Mouse (Mus musculus) forebrain, embryonic 12.5 days (tissue): ENCODE measurements at regions not wholly inside any gene's neighbourhood (a gene's known extent, or its start where the extent isn't known, plus 50 kb on each side); places are given as distances from the start of the nearest gene placed in this dataset.

Source experiments
- ATAC-seq: fragments of 200-750 bp; cut with Nextera tagmentation; 2 replicates; pipeline ENCODE4 v1.8.0; 2017; ENCODE audit warnings: moderate TSS enrichment; ENCODE audit not compliant: low FRiP score
- H3K27ac ChIP-seq: fragments of 300-500 bp; sonication (generic); 2 replicates; pipeline ENCODE4 v1.5.1; 2016; ENCODE audit warnings: mild to moderate bottlenecking
- H3K27me3 ChIP-seq: fragments of 300-500 bp; sonication (generic); 2 replicates; pipeline ENCODE4 v1.6.1; 2016; ENCODE audit warnings: mild to moderate bottlenecking
- H3K36me3 ChIP-seq: fragments of 300-500 bp; sonication (generic); replicated peaks from 2 replicates; pipeline ENCODE4 v1.6.1; 2016; ENCODE audit warnings: mild to moderate bottlenecking
- H3K4me1 ChIP-seq: fragments of 300-500 bp; sonication (generic); 2 replicates; pipeline ENCODE4 v1.6.1; 2016
- H3K4me2 ChIP-seq: fragments of 300-500 bp; sonication (generic); 2 replicates; pipeline ENCODE4 v1.6.1; 2016; ENCODE audit warnings: mild to moderate bottlenecking, moderate library complexity
- H3K4me3 ChIP-seq: fragments of 300-500 bp; sonication (generic); replicated peaks from 2 replicates; pipeline ENCODE4 v1.5.1; 2016; ENCODE audit warnings: mild to moderate bottlenecking
- H3K9ac ChIP-seq: fragments of 300-500 bp; sonication (generic); 2 replicates; pipeline ENCODE4 v1.6.1; 2016; ENCODE audit warnings: mild to moderate bottlenecking
- H3K9me3 ChIP-seq: fragments of 300-500 bp; sonication (generic); 2 replicates; pipeline ENCODE4 v1.6.1; 2016
- WGBS: fragments of 180-500 bp; shearing (Covaris S2); methylation state at CpG from one replicate; pipeline ENCODE4 v1.1.7; 2016; 5-methylcytosine and 5-hydroxymethylcytosine counted together

- no peaks in the 10 kb centered on the region for H3K9me3 ChIP-seq
- ATAC-seq: no peak
- no peaks in the 10 kb centered on the region for H3K4me1 ChIP-seq
- H3K27ac ChIP-seq: no peak overlapping the region
- no peak overlapping the region for H3K4me2 ChIP-seq
- no peaks in the 10 kb centered on the region for H3K36me3 ChIP-seq
- no peak overlapping the region for H3K4me3 ChIP-seq
- H3K27me3 ChIP-seq: no peaks in the 10 kb centered on the region
- H3K9ac ChIP-seq: no peak overlapping the region
- 93% methylated on average over 2 of the region's 2 CpGs for WGBS
Measured at GRCm38 (mm10) chr15:17715584-17715983, 987.0 kb downstream of the Cdh9 start.

DNA sequence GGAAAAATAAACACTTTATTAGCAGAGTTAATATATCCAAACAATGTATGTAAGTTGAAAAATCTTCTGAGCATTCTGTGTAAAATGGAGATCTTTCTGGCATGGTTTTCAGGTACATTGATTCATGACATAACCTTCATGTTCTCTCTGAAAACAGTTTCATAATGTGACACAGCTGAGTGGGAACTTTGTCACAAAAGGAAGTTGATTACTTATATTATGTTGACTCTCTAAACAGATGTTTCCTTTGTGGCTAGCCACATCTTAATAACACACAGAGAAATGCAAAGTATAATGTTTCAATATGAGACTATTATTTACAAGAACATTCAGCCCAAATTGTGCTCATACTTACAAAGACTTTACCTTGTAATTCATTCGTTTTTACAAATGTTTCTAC, 1002.1 kb downstream of the Cdh9 start:
- no peaks in the 10 kb centered on the region for H3K36me3 ChIP-seq
- no peaks in the 10 kb centered on the region for H3K4me1 ChIP-seq
- no peak overlapping the region for H3K27ac ChIP-seq
- no peak for ATAC-seq
- no peak overlapping the region for H3K4me2 ChIP-seq
- no peaks in the 10 kb centered on the region for H3K27me3 ChIP-seq
- WGBS: 51% methylated on average over 1 of the region's 1 CpGs
- H3K4me3 ChIP-seq: no peak overlapping the region
- H3K9me3 ChIP-seq: no peaks in the 10 kb centered on the region
- no peak overlapping the region for H3K9ac ChIP-seq

- H3K9ac ChIP-seq: no peak overlapping the region
- WGBS: 73% methylated on average over 10 of the region's 10 CpGs
- H3K27me3 ChIP-seq: no peaks in the 10 kb centered on the region
- H3K9me3 ChIP-seq: no peaks in the 10 kb centered on the region
- no peak overlapping the region for H3K27ac ChIP-seq
- ATAC-seq: no peak
- H3K4me1 ChIP-seq: no peaks in the 10 kb centered on the region
- no peaks in the 10 kb centered on the region for H3K36me3 ChIP-seq
- H3K4me2 ChIP-seq: no peak overlapping the region
- H3K4me3 ChIP-seq: no peak overlapping the region
Measured at GRCm38 (mm10) chr15:17770225-17770677, 1041.7 kb downstream of the Cdh9 start.

DNA sequence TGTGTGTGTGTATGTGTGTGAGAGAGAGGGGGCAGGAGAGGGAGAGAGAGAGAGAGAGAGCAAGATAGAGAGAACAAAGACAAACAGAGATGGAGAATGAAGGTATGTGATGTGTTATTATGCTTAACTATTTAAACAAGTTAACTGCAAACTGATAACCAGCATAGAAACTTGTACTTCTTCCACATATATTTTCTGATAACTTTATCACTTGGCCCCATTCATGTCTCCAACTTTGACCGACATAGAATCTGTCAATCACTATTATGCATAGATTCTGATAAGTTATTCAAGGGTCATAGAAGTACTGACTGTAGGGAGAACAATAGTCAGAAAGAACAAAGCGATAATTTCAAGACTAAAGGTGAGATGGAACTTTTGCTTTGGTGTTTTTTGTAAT, 1039.0 kb upstream of the Cdh10 start:
- 86% methylated on average over 2 of the region's 2 CpGs for WGBS
- H3K4me3 ChIP-seq: no peak overlapping the region
- H3K27ac ChIP-seq: no peak overlapping the region
- H3K9ac ChIP-seq: no peak overlapping the region
- H3K4me2 ChIP-seq: no peak overlapping the region
- no peak for ATAC-seq
- H3K36me3 ChIP-seq: no peaks in the 10 kb centered on the region
- H3K9me3 ChIP-seq: no peaks in the 10 kb centered on the region
- no peaks in the 10 kb centered on the region for H3K4me1 ChIP-seq
- H3K27me3 ChIP-seq: no peaks in the 10 kb centered on the region

DNA sequence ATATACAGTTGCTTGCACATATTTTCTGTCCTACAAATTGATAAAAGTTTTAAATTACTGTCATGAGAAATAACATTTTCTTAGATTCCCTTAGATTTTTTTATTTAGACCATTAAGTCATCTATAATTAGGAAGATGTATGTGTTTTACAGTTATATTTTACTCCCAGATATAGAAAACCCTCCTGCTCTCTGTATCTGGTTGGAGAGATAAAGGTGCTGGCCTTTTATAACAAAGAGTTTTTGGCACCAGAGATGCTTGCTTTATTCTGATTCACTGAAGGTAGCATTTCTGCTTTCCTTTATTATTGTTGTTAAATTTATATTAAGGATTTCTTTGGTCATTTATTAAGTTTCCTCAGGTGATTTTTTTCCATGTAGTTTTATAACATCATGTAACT, 1035.4 kb upstream of the Cdh10 start:
- Histone ChIP-seq H3K4me2 (no peak overlapping the region), H3K9ac (no peak overlapping the region), H3K36me3 (no peaks in the 10 kb centered on the region), H3K27me3 (no peaks in the 10 kb centered on the region), H3K4me3 (no peak overlapping the region), H3K27ac (no peak overlapping the region), H3K4me1 (no peaks in the 10 kb centered on the region), H3K9me3 (no peaks in the 10 kb centered on the region)
- no peak for ATAC-seq

- Histone ChIP-seq H3K4me2 (no peak overlapping the region), H3K36me3 (no peaks in the 10 kb centered on the region), H3K9ac (no peak overlapping the region), H3K9me3 (no peaks in the 10 kb centered on the region), H3K4me3 (no peak overlapping the region), H3K4me1 (no peaks in the 10 kb centered on the region), H3K27ac (no peak overlapping the region), H3K27me3 (no peaks in the 10 kb centered on the region)
- 85% methylated on average over 3 of the region's 3 CpGs for WGBS
- ATAC-seq: no peak
Measured at GRCm38 (mm10) chr15:17797516-17797915, 1021.2 kb upstream of the Cdh10 start.

GRCm38 (mm10) chr15:17801424-17801823, 1017.3 kb upstream of the Cdh10 start:
- Histone ChIP-seq H3K4me3 (no peak overlapping the region), H3K4me2 (no peak overlapping the region), H3K27ac (no peak overlapping the region), H3K36me3 (no peaks in the 10 kb centered on the region), H3K4me1 (no peaks in the 10 kb centered on the region), H3K9ac (no peak overlapping the region), H3K27me3 (no peaks in the 10 kb centered on the region), H3K9me3 (no peaks in the 10 kb centered on the region)
- 71% methylated on average over 3 of the region's 3 CpGs for WGBS
- peak; percentile 44; the same call in 1 of the 2 replicates for ATAC-seq

GRCm38 (mm10) chr15:17803107-17803506, 1015.6 kb upstream of the Cdh10 start:
- ATAC-seq: no peak
- H3K36me3 ChIP-seq: no peaks in the 10 kb centered on the region
- H3K4me2 ChIP-seq: no peak overlapping the region
- H3K27ac ChIP-seq: no peak overlapping the region
- no peak overlapping the region for H3K9ac ChIP-seq
- H3K4me1 ChIP-seq: no peaks in the 10 kb centered on the region
- H3K9me3 ChIP-seq: no peaks in the 10 kb centered on the region
- WGBS: 91% methylated on average over 1 of the region's 1 CpGs
- no peaks in the 10 kb centered on the region for H3K27me3 ChIP-seq
- no peak overlapping the region for H3K4me3 ChIP-seq

GRCm38 (mm10) chr15:17830376-17830775, 988.4 kb upstream of the Cdh10 start:
- Histone ChIP-seq H3K27ac (no peak overlapping the region), H3K4me3 (no peak overlapping the region), H3K9ac (no peak overlapping the region), H3K36me3 (no peaks in the 10 kb centered on the region), H3K4me2 (no peak overlapping the region), H3K4me1 (no peaks in the 10 kb centered on the region), H3K9me3 (no peaks in the 10 kb centered on the region), H3K27me3 (no peaks in the 10 kb centered on the region)
- WGBS: 87% methylated on average over 5 of the region's 5 CpGs
- ATAC-seq: no peak

DNA sequence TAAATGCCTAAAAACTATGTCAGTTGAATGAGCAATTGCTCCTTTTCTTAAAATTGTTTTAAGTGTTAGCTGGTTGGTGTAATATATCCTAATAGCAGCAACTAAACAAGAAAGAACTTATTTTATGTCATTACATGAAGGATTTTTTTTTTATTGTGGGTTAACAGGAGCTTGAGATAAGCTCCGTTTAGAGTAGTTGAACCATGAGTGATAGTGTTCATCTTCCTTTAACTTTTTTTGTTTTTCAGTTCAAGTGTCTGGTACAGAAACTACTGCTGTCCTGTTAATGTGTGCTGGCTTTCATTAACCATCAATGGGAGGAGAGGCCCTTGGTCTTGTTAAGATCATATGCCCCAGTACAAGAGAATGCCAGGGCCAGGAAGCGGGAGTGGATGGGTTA, 986.8 kb upstream of the Cdh10 start:
- Histone ChIP-seq H3K4me2 (no peak overlapping the region), H3K36me3 (no peaks in the 10 kb centered on the region), H3K27me3 (no peaks in the 10 kb centered on the region), H3K4me1 (no peaks in the 10 kb centered on the region), H3K9ac (no peak overlapping the region), H3K27ac (no peak overlapping the region), H3K4me3 (no peak overlapping the region), H3K9me3 (no peaks in the 10 kb centered on the region)
- ATAC-seq: no peak
- WGBS: 91% methylated on average over 2 of the region's 2 CpGs

DNA sequence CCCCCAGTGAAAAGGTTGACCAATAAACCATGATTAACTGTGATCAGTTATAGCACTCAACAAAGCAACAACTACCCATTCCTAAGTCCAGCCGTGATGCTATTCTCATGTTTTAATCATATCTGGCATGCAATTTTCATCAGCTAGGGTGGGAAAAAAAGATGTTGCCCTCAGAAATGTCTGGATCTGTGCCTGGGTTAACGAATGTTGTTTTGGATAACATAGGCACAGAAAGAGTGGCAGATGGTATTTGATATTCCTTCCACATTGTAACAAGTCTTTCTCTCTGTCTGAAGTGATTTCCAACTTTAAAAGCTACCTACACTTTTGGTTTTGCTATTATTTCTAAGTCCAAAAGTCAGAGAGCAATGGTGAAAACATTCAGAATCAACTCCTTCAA, 938.6 kb upstream of the Cdh10 start:
- Histone ChIP-seq H3K9me3 (no peaks in the 10 kb centered on the region), H3K4me3 (no peak overlapping the region), H3K4me1 (no peaks in the 10 kb centered on the region), H3K4me2 (no peak overlapping the region), H3K27me3 (no peaks in the 10 kb centered on the region), H3K27ac (no peak overlapping the region), H3K9ac (no peak overlapping the region), H3K36me3 (no peaks in the 10 kb centered on the region)
- ATAC-seq: no peak
- WGBS: 86% methylated on average over 2 of the region's 2 CpGs

- Histone ChIP-seq H3K4me2 (no peak overlapping the region), H3K4me1 (no peaks in the 10 kb centered on the region), H3K36me3 (no peaks in the 10 kb centered on the region), H3K27ac (no peak overlapping the region), H3K9ac (no peak overlapping the region), H3K9me3 (no peaks in the 10 kb centered on the region), H3K27me3 (no peaks in the 10 kb centered on the region), H3K4me3 (no peak overlapping the region)
- ATAC-seq: no peak
- 80% methylated on average over 1 of the region's 1 CpGs for WGBS
Measured at GRCm38 (mm10) chr15:17889309-17889708, 929.4 kb upstream of the Cdh10 start.

GRCm38 (mm10) chr15:17900026-17900425, 918.7 kb upstream of the Cdh10 start:
- Histone ChIP-seq H3K9ac (no peak overlapping the region), H3K9me3 (no peaks in the 10 kb centered on the region), H3K4me2 (no peak overlapping the region), H3K27ac (no peak overlapping the region), H3K4me3 (no peak overlapping the region), H3K36me3 (no peaks in the 10 kb centered on the region), H3K27me3 (no peaks in the 10 kb centered on the region), H3K4me1 (no peaks in the 10 kb centered on the region)
- whole genome bisulfite sequencing: 93% methylated on average over 1 of the region's 1 CpGs
- ATAC-seq: no peak

DNA sequence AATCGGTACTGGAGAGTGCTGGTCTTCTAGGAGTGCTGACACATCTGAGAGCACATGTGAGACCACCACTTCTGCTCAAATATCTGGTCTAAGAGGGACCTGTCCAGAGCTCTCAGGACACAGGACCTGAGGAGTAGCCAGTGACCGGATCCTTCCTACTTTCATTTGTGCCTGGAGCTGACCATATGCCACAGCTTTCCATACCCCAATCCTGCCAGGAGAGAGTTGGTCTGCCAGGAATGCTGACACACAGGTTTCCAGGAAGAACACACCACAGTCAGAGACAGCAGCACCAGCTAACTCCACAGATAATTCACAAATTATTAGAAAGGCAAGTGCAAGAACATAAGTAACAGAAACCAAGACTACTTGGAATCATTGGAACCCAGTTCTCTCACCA, 906.5 kb upstream of the Cdh10 start:
- H3K4me2 ChIP-seq: no peak overlapping the region
- no peak overlapping the region for H3K4me3 ChIP-seq
- WGBS: 89% methylated on average over 2 of the region's 2 CpGs
- H3K4me1 ChIP-seq: no peaks in the 10 kb centered on the region
- no peaks in the 10 kb centered on the region for H3K36me3 ChIP-seq
- H3K9ac ChIP-seq: no peak overlapping the region
- no peaks in the 10 kb centered on the region for H3K27me3 ChIP-seq
- no peak for ATAC-seq
- no peaks in the 10 kb centered on the region for H3K9me3 ChIP-seq
- no peak overlapping the region for H3K27ac ChIP-seq
